Mouse (Mus musculus) kidney, postnatal 14 days (tissue): ENCODE measurements around the gene Ccdc69.

ENCODE experiments used
- DNase-seq: peaks from one replicate; pipeline ENCODE4 v3.0.0; 2022; ENCODE audit warnings: mixed read lengths

Gene Ccdc69

GRCm38 (mm10) chr11:55036601-55037000 is 41.3 kb downstream of the Ccdc69 start:
- DNase-seq = no peak

DNA sequence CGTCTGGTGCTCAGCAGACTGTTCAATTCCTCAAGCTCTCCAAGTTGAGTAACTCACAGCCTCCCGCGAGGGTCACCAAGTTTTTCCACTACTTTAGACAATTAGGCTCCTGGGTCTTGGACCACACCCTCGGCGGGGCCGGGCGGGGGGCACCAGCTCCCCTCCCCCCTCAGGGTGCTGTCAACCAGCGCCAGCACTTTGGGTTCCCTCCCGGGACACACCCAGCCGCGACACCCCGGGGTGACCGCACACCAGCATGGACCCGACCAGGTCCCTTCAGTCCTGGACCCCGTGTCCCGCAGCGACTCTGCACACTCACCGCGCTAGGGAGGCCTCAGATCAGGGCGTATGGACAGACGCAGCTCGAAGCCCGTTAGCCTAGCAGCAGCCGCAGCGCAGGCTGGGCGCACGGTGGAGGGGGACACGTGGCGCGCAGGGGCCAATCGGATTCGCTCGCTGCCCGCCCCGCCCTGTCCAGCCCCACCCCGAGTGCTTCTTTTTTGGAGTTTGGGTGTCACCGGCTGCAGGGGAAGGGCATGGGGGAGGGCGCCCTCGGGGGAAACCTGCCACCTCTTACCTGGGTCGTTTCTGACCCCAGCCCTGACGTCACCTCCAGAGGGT is 44.8 kb downstream of the Ccdc69 start, which contains the start of gene Anxa6:
Anxa6 (minus strand) TSS at position 406 of the 621 bp plus-strand sequence.
- peak; percentile 90 for DNase-seq

GRCm38 (mm10) chr11:55032286-55032685 is 45.6 kb downstream of the Ccdc69 start:
- no peak for DNase-seq

DNA sequence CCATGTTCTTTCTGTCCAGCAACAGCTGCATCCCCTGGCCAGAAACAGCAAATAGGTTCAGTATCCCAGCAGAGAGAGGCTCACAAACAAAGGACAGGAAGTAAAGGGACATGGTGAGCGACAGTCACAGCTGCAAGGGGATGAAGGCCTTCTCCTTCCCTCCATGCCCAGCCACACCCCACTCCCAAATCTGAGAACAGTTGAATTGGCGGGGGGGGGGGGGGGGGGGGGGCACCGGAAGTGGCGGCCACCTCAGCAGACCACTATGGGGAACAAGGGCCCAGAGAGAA is 46.0 kb downstream of the Ccdc69 start:
- no peak for DNase-seq

DNA sequence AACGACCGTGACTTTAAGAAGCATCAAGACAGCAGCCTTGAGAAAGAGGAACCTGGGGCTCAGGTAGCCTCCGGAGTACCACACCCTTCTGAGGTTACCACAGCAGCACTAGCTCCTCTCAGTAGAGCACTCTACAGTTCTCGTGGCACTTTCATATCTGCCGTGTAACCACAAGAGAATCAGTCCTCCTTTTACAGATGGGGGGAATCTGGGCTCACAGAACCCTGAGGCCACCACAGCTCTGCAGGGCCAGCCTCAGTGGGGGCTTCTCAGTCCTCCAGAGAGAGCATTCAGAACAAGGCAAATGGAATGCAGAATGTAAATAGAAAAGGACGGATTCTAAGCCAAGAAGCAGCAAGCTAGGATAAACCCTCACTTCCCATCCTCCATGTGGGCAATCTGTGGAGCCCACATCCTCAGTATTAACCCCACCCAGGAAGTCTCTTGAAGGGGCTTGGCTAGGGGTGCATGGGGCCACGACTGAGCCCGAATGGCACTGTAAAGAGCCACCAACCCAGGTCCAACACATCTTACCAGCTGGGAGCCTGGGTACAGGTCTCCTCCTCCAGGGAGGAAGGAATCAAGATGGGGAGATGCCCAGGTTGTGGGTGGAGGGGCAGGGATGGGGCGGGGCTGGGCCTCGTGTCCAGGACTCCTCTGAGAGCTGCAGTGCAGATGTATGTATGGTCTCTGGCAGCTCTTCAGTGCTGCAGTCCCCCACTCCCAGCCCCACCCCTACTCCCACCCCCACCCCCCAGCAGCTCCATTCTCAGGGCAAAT is 46.5 kb downstream of the Ccdc69 start:
- no peak for DNase-seq

DNA sequence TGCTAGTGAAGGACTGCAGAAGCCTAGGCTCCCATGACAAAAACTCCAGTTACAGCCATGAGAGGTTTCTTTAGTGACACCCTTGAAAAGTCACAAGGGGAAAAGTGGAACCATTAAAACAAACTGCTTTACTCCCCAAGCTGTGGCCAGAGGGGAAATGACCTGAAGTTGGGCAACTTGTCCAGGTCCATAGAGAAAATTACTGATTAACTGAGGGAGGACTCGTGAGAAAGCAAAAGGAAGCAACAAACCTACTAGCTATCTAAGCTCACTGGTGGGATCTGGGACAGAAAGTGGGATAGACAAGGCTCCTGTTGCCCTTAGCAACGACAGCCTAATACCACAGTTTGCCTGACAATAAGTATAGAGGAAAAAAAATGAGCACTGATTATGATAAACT is 49.4 kb downstream of the Ccdc69 start:
- DNase-seq = no peak

- DNase-seq = peak; percentile 41
These were observed 50.6 kb downstream of the Ccdc69 start for GRCm38 (mm10) chr11:55027204-55027855.

DNA sequence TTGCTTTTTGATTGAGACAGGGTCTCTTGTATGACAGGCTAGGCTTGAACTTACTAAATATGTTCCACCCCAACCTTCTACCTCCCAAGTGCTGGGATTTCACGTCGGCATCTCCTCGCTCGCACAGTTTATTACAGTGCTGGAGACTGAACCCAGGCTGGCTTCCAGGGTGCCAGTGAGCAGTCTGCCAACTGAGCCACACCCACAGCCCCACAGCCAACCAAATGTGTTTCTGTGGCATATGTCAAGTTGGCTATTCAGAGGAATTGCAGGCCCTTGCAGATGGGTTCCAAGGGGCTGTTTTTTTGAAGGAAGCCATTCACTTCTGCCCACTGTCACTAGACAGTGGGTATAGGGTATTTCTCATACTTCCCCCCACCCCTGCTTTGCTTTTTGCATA is 52.0 kb downstream of the Ccdc69 start:
- DNase-seq = no peak

GRCm38 (mm10) chr11:55023583-55023982 is 54.3 kb downstream of the Ccdc69 start:
- DNase-seq = no peak

DNA sequence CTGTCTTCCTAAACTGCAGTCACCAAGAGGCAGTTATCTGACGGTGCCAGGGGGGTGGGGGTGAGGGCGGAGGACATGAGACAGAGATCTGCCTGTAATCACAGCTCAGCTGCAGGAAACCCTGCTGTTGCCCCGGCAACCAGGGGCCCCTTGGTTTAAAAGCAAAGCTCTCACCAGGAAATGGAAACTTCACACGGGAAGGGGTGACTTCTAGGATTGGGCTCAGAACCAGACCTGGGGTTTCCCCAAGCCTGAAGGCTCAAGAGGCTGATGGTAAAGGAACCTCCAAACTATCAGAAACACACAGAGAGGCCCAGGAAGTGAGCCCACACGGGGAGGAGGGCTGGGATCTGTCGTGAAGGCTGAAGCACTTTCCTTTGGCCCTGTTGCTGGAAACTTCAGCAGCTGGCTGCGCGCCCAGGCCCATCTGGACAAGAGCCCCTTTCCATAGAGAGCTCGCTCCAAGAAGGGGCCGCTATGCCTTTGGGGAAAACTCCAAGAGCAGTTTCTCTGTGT is 54.8 kb downstream of the Ccdc69 start:
- peak; percentile 91 for DNase-seq

- DNase-seq = no peak
These were observed 55.4 kb downstream of the Ccdc69 start for GRCm38 (mm10) chr11:55022508-55022907.

DNA sequence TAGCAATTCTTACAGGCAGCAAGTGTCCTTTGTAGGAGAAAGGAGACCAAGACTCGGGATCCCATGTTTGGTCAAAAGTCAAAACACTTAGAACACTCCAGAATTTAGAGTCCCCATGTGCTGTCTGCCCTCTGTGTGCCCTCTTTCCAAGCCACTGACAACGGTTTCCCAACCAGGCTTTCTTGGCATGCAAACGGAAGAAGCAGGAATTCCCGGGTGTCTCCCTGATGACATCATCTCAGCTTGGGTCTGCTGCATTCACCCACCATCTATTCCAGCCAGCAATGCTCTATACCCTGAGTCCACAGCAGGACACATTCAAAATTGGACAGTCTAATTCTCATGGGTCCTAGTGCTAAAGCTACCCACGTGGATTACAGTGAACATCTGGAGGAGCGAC is 56.1 kb downstream of the Ccdc69 start:
- no peak for DNase-seq

- DNase-seq = no peak
These were observed 56.5 kb downstream of the Ccdc69 start for GRCm38 (mm10) chr11:55021458-55021857.

- DNase-seq = no peak
These were observed 58.2 kb downstream of the Ccdc69 start for GRCm38 (mm10) chr11:55019711-55020110.

- no peak for DNase-seq
These were observed 59.9 kb downstream of the Ccdc69 start for GRCm38 (mm10) chr11:55018034-55018433.

- no peak for DNase-seq
These were observed 60.7 kb downstream of the Ccdc69 start for GRCm38 (mm10) chr11:55017201-55017600.

DNA sequence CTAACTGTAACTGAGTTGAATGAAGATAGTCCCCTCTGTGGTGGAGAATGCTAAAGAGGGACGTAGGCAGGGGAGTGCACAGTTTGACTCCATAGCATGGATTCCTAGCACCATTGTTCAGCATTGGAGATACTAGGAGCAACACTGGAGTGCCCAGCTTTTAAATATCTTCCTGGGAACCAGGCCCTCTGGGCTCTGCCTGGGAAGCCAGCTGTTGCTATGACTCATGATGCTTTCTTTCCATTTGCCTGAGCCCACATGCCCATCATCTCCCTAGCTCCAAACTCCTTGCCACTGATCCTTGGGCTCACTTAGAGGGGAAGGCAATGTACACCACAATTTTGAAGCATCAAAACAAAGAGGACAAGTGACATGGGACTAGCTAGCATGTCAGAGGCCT is 61.2 kb downstream of the Ccdc69 start:
- DNase-seq = no peak

GRCm38 (mm10) chr11:55015831-55016241 is 62.1 kb downstream of the Ccdc69 start:
- peak; percentile 68 for DNase-seq

DNA sequence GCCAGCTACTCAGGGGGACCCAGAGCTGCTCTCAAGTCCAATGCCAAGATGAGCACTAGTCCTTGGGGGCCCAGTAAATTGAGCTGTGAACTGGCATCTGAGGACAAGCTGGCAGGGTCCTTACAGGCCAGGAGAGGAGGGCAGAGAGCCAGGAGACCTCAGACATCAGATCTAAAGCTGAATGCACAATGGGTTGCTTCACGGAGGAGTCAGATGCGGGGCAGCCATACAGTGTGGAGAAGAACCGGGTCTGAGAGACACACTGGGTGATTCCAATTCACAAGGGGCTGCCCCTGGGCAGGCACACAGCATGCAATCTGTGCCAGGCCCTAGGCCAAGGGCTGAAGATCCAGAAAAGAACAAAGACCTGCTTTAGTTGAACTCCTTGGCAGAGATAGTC is 62.7 kb downstream of the Ccdc69 start:
- no peak for DNase-seq

DNA sequence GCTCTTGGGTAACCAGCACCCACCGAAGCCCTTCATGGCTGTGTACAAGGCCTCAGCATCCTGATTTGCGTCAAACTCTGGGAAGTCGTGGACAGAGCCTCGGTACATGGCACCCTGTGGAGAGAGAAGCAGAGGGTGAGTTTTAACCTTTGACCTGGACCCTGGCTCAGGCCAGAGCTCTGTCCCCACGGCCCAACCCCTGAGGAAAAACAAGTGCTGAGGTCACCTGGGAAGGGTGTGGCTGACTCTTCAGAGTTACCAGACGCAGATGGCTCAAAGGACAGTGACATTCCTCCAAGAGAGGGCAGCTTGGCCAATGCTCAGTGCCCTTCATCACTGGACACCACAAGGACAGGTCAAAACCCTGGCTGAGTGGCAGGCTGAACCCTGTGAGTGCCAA is 64.1 kb downstream of the Ccdc69 start:
- DNase-seq = no peak

DNA sequence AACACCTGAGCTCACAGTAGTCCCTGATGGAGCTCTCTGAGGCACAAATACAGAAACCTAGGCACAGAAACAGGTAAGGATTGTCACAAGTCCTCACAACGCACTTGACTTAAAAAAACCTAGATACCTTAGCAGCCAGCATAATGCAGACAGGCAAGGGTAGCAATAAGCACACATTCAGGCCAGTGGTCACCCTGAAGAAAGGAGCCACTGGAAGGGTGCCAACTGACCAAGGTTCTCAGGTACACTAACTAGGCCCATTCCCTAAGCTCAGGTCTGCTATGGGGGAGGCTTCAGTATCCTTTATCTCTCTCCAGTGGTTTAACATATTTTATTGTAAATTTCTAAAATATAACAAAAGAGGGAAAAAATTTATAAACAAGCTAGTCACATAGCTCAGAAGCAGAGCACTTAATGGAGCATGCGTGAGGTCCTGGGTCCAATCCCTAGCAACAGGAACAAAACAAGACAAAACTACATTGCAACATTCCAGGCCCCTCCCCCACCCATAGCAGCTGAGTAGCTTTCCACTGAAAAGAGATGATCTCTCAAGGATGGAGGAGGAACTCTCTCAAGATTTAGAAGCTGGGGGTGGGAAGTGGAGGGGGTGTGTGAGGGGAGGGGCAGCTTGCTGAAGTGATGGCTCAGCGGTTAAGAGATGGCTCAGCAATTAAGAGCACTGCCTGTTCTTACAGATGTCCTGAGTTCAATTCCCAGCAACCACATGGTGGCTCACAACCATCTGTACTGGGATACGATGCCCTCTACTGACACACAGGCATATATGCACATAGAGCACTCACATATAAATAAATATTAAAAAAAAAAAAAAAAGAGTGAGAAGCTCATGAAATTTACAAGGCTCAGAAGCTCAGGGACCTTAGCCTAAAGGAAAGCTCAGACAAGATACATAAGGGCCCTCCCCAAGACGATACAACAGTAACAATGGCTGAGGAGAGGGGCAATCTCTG is 65.1 kb downstream of the Ccdc69 start:
- peak; percentile 77 for DNase-seq

DNA sequence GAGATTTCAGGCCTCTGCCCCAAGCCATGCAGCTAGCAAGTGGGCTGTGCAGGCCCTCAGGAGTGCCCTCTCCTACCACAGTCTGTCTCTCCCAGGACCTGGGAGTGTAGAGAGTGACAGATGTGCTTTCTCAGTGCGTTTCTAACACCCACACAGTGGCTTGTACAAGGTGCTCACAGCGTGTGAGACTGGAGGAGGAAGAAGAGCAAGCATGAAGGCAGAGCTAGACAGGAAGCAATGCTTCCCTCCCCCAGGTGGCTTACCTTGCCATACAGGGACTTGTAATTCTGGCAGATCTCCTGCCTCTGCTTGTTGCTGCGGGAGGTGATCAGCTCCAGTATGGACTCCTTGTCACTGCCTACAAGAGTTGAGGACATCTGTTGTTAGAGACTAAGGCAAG is 66.5 kb downstream of the Ccdc69 start:
- no peak for DNase-seq

GRCm38 (mm10) chr11:55008230-55008629 is 69.7 kb downstream of the Ccdc69 start:
- DNase-seq = no peak
